Mouse (Mus musculus) gastrocnemius, postnatal 25 days (tissue): ENCODE measurements around the gene Angptl3. TPM values are rescaled to one million over a fixed set of nuclear protein-coding genes. Genes with fewer than 3 reads are reported as not detected.

Source experiments
- total RNA-seq, 2 experiments: library from RNA; stranded (reverse); gene quantifications; 1 replicate in 1 of 2; 2 replicates in 1 of 2; pipeline ENCODE4 v1.2.3; 2021

Angptl3 gene
- total RNA-seq, 2 experiments from 2014 or later: not detected

Other genes with a start within 250 kb of the Angptl3 start
- 1 to 10 TPM; 1.1 to 2.6 TPM for gene Kank4, start 213.4 kb upstream of the Angptl3 start, total RNA-seq
- gene I0C0044D17Rik, start 207.1 kb upstream of the Angptl3 start, total RNA-seq: not detected
- gene Usp1, start 107.1 kb upstream of the Angptl3 start, total RNA-seq: 10 to 100 TPM in 1 of 2 experiments, 1 to 10 TPM in 1; 9.5 to 10.2 TPM
- 1 to 10 TPM; 8.2 to 9.6 TPM for gene Dock7, start 90.0 kb downstream of the Angptl3 start, total RNA-seq
- gene Atg4c, start 163.0 kb downstream of the Angptl3 start, total RNA-seq: 1 to 10 TPM; 4.3 to 4.5 TPM